Mouse (Mus musculus) embryonic facial prominence, embryonic 12.5 days (tissue): ENCODE results near the gene Erv3. TPM values are rescaled to one million over a fixed set of nuclear protein-coding genes. Genes with fewer than 3 reads are reported as not detected.
"Not testable (repeated sequence)": the region's sequence is repeated elsewhere in the genome, so short reads cannot be mapped to it uniquely, and the experiment has no call there.

Source experiments
- ATAC-seq: fragments of 200-750 bp; cut with Nextera tagmentation; 2 replicates; pipeline ENCODE4 v1.8.0; 2017; ENCODE audit not compliant: insufficient number of reproducible peaks, insufficient read depth, low FRiP score, low TSS enrichment
- H3K27ac ChIP-seq: fragments of 300-500 bp; sonication (generic); 2 replicates; pipeline ENCODE4 v1.5.1; 2016; ENCODE audit warnings: mild to moderate bottlenecking
- H3K27me3 ChIP-seq: fragments of 300-500 bp; sonication (generic); 2 replicates; pipeline ENCODE4 v1.6.1; 2016; ENCODE audit warnings: mild to moderate bottlenecking, moderate library complexity
- H3K36me3 ChIP-seq: fragments of 300-500 bp; sonication (generic); 2 replicates; pipeline ENCODE4 v1.6.1; 2016; ENCODE audit warnings: mild to moderate bottlenecking
- H3K4me1 ChIP-seq: fragments of 300-500 bp; sonication (generic); 2 replicates; pipeline ENCODE4 v1.6.1; 2016
- H3K4me2 ChIP-seq: fragments of 300-500 bp; sonication (generic); replicated peaks from 2 replicates; pipeline ENCODE4 v1.6.1; 2016; ENCODE audit warnings: mild to moderate bottlenecking, moderate library complexity
- H3K4me3 ChIP-seq: fragments of 300-500 bp; sonication (generic); 2 replicates; pipeline ENCODE4 v1.5.1; 2016; ENCODE audit warnings: mild to moderate bottlenecking
- H3K9ac ChIP-seq: fragments of 300-500 bp; sonication (generic); 2 replicates; pipeline ENCODE4 v1.6.1; 2016; ENCODE audit warnings: mild to moderate bottlenecking, moderate library complexity
- H3K9me3 ChIP-seq: fragments of 300-500 bp; sonication (generic); 2 replicates; pipeline ENCODE4 v1.6.1; 2016; ENCODE audit warnings: mild to moderate bottlenecking, moderate library complexity
- WGBS: fragments of 180-500 bp; shearing (Covaris S2); methylation state at CpG from one replicate; pipeline ENCODE4 v1.1.7; 2016; 5-methylcytosine and 5-hydroxymethylcytosine counted together
- polyA plus RNA-seq: library from polyadenylated mRNA; unstranded; fragments of >200 nt; fragmentation: Nextera tagmentation; extraction: Ambion mirVana; gene quantifications from 2 replicates; pipeline ENCODE4 v1.2.1, GENCODE M21; 2016

Erv3 gene
- polyA plus RNA-seq, 1 experiment from 2014 or later, result not detected

DNA sequence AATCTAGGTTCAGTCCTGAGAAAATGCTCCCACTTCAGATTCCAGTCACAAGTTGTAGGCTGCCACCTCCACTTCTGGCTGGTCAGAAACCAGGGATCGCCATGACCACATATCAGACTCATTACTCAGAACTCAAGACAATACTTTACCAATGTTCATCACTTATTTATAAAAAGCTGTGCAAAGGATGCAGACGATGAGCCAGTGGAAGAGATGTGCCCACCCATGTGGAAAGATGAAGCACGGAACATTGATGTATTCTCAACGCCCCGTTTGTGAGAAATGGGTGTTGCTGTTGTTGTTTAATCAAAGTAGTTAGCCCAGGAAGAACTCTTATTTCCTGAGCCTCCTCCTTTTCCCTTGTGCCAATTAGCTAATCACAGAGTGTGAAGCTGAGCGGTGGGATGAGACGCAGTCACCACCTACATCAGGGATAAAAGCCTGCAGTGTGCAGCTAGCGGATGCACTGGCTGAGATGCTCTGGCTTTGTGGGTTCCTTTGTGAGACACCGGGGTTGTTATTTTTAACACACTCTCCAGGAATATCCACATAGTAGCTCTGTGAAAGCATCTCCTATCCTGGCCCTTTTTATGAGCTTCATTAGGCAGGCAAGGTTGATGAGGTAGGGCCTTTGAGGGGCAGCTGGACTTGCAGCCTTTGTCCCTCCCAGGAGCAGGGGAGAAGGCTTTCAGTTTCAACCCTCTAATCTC, 18.8 kb downstream of the Erv3 start:
- no peak overlapping the region for H3K9ac ChIP-seq
- 70% methylated on average over 9 of the region's 9 CpGs for WGBS
- no peak overlapping the region for H3K4me3 ChIP-seq
- no peak for ATAC-seq
- H3K4me1 ChIP-seq, result no peaks in the 10 kb centered on the region
- H3K9me3 ChIP-seq, result no peaks in the 10 kb centered on the region
- no peaks in the 10 kb centered on the region for H3K36me3 ChIP-seq
- H3K4me2 ChIP-seq, result no peak overlapping the region
- no peak overlapping the region for H3K27ac ChIP-seq
- no peaks in the 10 kb centered on the region for H3K27me3 ChIP-seq

DNA sequence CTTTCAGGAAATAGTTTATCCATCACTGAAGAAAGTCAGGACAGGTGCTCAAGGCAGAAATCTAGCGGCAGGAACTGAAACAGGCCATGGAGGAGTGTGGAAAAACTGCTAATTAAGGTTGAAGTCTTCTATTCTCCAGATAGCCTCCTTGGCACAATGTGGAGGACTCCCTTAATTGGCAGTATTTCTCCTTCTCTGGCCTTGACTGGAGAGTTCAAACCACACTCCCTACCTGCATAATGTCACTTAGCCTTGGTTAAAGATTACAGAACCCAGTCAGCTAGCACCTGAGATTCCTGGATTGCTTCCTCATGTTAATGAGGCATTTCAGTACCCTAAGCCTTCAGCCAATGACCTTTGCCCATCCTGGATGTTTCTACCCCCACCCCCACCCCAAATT, 25.3 kb downstream of the Erv3 start:
- H3K4me1 ChIP-seq, result no peaks in the 10 kb centered on the region
- no peak overlapping the region for H3K4me3 ChIP-seq
- H3K9ac ChIP-seq, result no peak overlapping the region
- no peaks in the 10 kb centered on the region for H3K36me3 ChIP-seq
- H3K27me3 ChIP-seq, result no peaks in the 10 kb centered on the region
- no peak for ATAC-seq
- H3K4me2 ChIP-seq, result no peak overlapping the region
- H3K27ac ChIP-seq, result no peak overlapping the region
- peaks cover 6% of the 10 kb centered on the region; the same call in 1 of the 2 replicates for H3K9me3 ChIP-seq
- WGBS, result 91% methylated on average over 1 of the region's 1 CpGs

DNA sequence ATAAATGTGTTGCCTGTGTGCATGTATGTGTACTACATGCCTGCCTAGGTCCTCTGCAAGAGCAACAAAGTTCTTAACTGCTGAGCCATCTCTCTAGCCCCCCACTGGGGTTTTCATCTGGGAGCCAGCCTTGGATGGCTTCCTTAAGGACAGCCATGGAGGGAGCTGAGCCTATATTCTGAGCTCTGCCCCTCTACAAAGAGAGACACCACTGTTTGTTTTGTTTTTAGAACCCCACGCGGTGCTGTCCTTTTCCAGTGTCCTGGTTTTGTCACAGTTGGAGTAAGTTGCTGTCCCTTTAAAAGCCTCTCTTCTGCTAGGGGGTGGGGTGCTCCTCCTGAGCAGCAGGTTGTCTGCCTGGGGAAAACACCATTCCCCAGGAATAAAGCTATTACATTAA, 27.7 kb downstream of the Erv3 start:
- ATAC-seq, result no peak
- Histone ChIP-seq H3K27ac (no peak overlapping the region), H3K27me3 (no peaks in the 10 kb centered on the region), H3K36me3 (no peaks in the 10 kb centered on the region), H3K9ac (no peak overlapping the region), H3K4me2 (no peak overlapping the region), H3K4me3 (no peak overlapping the region), H3K4me1 (no peaks in the 10 kb centered on the region), H3K9me3 (peaks cover 6% of the 10 kb centered on the region; the same call in 1 of the 2 replicates)
- 13% methylated on average over 2 of the region's 2 CpGs for WGBS

DNA sequence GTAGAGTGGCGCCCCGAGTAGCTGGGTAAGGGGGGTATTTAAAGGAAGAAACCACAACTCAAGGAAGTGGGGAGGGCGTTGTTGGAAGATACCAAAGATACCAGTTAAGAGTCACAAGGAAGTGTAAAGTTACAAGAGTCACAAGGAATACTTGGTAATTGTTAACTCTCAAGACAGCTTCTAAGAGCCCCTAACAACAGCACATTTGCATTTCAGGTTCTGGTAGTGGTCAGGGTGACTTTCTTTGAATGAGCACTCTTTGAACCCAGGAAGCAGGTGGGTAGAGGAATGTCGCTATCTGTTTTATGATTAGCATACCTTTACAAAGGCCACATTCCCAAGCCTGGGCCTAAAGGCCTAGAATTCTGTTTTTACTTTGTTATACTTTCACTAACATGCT, 28.6 kb downstream of the Erv3 start:
- ATAC-seq, H3K9ac ChIP-seq, H3K27me3 ChIP-seq, H3K36me3 ChIP-seq, H3K4me2 ChIP-seq, H3K4me1 ChIP-seq, H3K27ac ChIP-seq, H3K4me3 ChIP-seq, H3K9me3 ChIP-seq: not testable (repeated sequence)
- 76% methylated on average over 4 of the region's 4 CpGs for WGBS

DNA sequence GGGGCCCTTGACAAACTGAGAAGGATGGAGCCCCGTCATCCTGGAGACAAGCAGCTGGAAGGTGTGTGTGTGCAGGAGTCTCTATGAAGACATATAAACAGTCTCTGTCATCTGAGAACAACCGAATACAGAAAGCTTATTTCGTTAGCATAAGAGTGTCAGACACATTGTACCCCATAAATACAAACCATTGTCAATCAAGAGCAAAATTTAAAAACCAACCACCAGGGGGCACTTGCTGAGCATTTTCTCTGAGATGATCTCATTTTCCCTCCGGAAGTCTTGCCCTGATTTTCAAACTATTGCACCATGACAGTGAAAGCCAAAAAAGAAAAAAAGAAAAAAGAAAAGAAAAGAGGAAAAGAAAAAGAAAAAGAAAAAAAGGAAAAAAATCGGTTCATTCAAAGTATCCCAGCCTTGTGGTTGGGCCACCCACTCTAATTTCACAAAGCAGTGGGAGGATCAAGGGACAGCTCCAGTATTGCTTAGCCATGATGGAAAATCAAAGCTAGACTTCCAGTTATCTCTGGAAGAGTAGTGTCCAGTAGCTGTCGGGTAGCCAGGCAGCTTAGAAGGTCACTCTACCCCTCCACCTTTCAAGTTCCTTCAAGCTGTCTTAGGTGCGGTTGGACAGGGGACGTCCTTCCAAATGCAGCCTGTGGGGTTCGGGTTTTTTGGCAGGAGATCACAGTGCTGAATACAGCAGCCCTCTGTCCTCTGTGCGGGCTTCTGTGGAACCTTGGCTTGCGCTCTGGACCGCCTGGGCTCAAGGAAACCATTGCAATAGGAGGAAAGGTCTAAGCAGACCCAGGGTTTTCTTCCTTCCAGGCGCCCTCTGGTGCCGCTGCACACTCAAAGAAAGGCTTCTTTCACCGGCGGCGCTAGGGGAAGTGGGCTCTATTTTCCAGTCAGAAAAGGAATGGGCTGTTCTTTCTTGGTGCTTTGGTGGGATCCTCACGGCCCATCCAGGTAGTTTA, 31.3 kb downstream of the Erv3 start:
- no peak for ATAC-seq
- H3K27me3 ChIP-seq, result no peaks in the 10 kb centered on the region; the same call in 1 of the 2 replicates
- H3K4me2 ChIP-seq, result peak overlapping the region; percentile 19; the same call in 1 of the 2 replicates
- H3K27ac ChIP-seq, result no peak overlapping the region
- H3K9me3 ChIP-seq, result no peaks in the 10 kb centered on the region; the same call in 1 of the 2 replicates
- no peaks in the 10 kb centered on the region for H3K36me3 ChIP-seq
- H3K9ac ChIP-seq, result 0 out of 2 replicates have a peak overlapping the region, but pooled peaks have one; percentile 7
- no peaks in the 10 kb centered on the region for H3K4me1 ChIP-seq
- no peak overlapping the region for H3K4me3 ChIP-seq
- WGBS, result 33% methylated on average over 18 of the region's 18 CpGs

DNA sequence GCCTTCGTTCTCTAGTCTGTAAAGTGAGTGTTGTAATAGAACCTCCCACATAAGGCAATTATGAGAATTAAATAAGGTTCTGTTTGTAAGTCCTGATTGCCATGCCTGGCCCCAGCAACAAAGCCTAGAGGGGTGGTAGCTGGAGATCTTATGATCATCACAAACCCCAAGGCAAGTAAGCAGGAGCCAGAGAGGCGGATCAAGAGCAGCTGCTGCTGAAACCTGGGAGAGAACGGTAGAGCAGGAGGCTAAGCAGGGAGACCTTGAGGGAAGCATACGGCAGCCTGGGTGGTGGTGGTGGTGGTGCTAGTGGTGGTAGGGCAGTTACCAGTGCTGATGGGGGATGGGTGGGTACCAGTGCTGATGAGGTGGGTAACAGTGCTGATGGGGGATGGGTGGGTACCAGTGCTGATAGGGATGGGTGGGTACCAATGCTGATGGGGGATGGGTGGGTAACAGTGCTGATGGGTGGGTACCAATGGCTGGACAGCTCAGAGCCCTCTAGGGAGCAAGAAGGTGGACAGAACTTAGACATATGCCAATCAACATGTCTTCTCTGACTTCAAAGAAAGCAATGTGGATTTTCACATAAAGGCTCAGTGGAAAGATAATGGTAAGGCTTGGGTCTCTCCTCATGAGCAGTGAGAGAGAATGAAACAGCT, 32.4 kb downstream of the Erv3 start:
- no peak for ATAC-seq
- no peaks in the 10 kb centered on the region; the same call in 1 of the 2 replicates for H3K9me3 ChIP-seq

DNA sequence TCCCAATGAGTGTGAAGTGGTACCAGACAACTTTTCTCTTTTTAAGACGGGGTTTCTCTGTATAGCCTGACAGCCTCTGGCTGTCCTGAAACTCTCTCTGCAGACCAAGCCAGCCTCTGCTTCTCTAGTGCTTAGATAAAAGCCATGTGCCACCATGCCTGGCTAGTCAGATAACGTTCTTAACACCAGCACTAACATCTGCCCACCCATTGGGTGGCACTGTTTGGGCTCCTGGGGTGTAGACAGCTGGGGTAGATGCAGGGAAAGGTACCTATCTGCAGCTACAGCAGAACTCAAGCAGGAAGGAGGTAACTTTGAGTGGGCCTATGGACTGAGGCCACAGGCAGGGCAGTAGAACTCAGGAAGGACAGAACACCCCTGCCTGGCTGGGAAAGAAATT, 34.0 kb downstream of the Erv3 start:
- no peak for ATAC-seq
- Histone ChIP-seq H3K4me3 (no peak overlapping the region), H3K4me2 (no peak overlapping the region), H3K27ac (no peak overlapping the region), H3K9me3 (no peaks in the 10 kb centered on the region), H3K36me3 (no peaks in the 10 kb centered on the region), H3K27me3 (no peaks in the 10 kb centered on the region; the same call in 1 of the 2 replicates), H3K9ac (no peak overlapping the region), H3K4me1 (no peaks in the 10 kb centered on the region)
- WGBS, result 67% methylated on average over 2 of the region's 2 CpGs

More for the DNA sequence above, 32.4 kb downstream of the Erv3 start:
- Histone ChIP-seq H3K27me3 (no peaks in the 10 kb centered on the region; the same call in 1 of the 2 replicates), H3K27ac (no peak overlapping the region), H3K9ac (no peak overlapping the region), H3K4me2 (no peak overlapping the region), H3K4me3 (no peak overlapping the region), H3K4me1 (no peaks in the 10 kb centered on the region), H3K36me3 (no peaks in the 10 kb centered on the region)
- 75% methylated on average over 4 of the region's 4 CpGs for WGBS

DNA sequence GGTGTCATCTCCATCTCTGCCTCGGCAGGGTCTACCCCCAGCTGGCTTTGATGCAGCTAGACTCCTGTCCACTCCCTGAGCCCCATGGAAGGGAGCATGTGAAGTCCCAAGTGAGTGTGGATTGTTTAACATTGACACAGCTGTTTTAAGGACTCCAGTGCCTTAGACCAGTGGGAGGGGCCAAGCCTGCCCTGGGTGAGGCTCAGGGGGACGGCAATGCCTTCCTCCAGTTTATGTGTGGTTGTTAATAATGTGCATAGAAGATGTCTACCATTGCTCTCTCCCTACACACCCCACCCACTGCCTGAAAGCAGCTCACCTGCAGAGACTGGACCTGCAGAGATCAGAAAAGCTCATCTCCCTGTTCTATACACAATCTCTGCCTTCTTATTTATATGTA, 35.6 kb downstream of the Erv3 start:
- 54% methylated on average over 2 of the region's 2 CpGs for WGBS
- no peak overlapping the region for H3K4me3 ChIP-seq

DNA sequence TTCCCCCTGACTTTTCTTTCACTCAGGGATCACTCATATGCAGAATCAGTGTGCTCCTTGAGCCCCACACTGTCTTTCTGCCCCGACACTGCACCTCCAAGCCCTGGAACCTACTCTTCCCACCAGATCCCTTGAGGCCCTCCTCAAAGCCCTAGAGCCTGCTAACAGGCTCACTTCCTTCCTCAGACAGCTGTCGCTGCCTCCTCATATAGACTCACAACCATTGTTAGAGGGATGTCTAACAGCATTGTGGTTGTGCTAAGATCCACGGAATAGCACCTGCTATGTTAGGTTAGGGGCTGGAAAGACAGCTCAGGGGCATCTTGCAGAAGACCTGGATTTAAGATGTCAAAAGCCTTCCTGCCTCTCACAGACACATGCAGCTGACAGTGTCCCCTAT, 37.1 kb downstream of the Erv3 start:
- Histone ChIP-seq H3K36me3 (no peaks in the 10 kb centered on the region), H3K4me3 (no peak overlapping the region), H3K27me3 (no peaks in the 10 kb centered on the region; the same call in 1 of the 2 replicates), H3K9me3 (no peaks in the 10 kb centered on the region), H3K27ac (no peak overlapping the region), H3K9ac (no peak overlapping the region), H3K4me2 (no peak overlapping the region), H3K4me1 (no peaks in the 10 kb centered on the region)
- 76% methylated on average over 3 of the region's 3 CpGs for WGBS
- no peak for ATAC-seq

More for the DNA sequence above, 35.6 kb downstream of the Erv3 start:
- Histone ChIP-seq H3K27ac (no peak overlapping the region), H3K9me3 (no peaks in the 10 kb centered on the region), H3K4me2 (no peak overlapping the region), H3K9ac (no peak overlapping the region), H3K36me3 (no peaks in the 10 kb centered on the region), H3K4me1 (no peaks in the 10 kb centered on the region), H3K27me3 (no peaks in the 10 kb centered on the region; the same call in 1 of the 2 replicates)
- no peak for ATAC-seq

DNA sequence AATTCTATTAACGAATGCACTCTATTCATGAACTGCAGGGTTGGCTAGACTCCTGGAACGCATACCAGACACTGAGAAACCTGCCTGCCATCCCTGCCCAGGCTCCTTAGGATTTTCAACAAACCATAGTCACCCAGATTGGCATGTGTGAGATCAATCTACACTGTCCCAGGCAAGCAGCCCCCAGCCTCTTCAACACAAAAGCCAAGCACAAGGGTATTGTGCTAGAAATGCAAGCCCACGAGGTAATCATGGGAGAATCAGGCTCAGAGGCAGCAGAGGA, 37.9 kb downstream of the Erv3 start:
- H3K4me3 ChIP-seq, result no peak overlapping the region
- H3K36me3 ChIP-seq, result no peaks in the 10 kb centered on the region
- no peak for ATAC-seq
- no peak overlapping the region for H3K4me2 ChIP-seq
- no peaks in the 10 kb centered on the region for H3K9me3 ChIP-seq
- H3K27me3 ChIP-seq, result no peaks in the 10 kb centered on the region; the same call in 1 of the 2 replicates
- H3K4me1 ChIP-seq, result no peaks in the 10 kb centered on the region
- H3K9ac ChIP-seq, result no peak overlapping the region
- 66% methylated on average over 3 of the region's 3 CpGs for WGBS
- no peak overlapping the region for H3K27ac ChIP-seq

DNA sequence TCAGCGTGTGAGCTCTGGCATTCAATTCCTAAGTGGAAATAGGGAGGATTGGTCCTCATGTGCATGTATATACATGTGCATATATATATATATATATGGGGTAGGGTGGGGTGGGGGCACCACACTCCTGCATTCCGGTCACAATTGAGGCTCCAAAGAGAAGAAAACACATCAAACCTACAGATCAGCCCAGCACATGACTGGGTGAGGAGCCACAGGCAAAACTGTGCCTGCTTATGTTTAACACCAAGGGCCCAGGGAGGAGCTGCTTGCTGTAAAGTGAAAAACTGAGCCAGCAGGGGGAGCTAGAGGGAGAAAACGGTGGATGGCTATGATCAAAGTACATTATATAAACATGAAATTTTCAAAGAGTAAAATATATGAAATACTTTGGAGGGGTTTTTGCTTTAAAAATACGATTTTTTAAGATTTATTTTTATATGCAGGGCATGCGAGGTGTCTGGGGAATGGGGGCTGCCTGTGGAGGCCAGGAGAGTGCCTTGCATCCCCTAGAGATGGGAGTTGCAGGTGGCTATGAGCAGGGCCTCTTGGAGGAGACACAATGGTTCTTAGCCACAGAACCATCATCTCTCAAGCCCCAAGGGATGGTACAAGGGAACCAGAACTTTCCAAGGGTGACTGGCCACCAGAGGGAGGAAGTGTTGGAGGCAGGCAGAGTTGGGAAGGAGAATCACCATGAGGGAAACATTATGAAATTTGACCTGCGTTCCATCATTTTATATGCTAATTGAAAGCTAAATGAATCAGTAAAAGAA, 38.4 kb downstream of the Erv3 start:
- 28% methylated on average over 6 of the region's 6 CpGs for WGBS
- Histone ChIP-seq H3K27me3 (no peaks in the 10 kb centered on the region; the same call in 1 of the 2 replicates), H3K27ac (no peak overlapping the region), H3K36me3 (no peaks in the 10 kb centered on the region), H3K4me2 (no peak overlapping the region), H3K9ac (no peak overlapping the region), H3K9me3 (no peaks in the 10 kb centered on the region), H3K4me3 (no peak overlapping the region), H3K4me1 (no peaks in the 10 kb centered on the region)
- no peak for ATAC-seq
